10 mouse cellular contexts compared by ENCODE assay signal in the genomic region with DNA sequence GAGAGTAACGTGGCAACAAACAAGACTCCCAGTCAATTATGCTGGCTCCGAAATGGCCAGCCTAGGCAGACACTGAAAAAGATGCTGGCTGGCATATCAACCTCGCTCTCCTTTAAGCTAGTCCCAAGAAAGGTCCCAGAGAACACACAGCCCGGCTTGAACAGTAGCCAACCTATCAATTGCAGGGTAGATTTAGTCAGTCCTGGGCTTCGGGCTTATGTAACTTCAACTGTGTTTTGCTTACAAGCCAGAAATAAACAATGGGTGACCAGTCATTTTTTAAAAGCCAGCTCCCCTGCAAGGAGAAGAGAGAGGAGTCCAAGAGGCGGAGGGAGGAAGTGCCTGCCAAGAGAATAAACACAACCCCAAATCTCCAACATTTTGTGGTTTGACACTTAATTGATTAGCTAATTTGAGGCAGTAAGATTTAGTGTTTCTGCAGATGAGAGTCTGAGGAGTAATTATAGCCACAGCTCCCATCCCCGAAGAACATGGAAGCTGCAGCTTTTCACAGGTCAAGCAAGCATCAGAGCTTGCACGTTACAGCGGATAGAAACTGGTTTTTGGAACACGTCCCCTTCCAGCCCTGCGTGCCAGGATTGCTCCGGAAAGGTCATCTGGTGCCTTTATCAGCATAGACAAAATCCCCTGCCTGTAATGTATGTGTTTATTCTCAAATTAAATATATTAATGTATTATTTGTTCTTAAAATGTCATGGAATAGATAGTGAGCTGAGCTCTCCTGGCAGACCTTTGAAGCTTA.
DNase-seq lines count a peak whose midpoint lies in the region; ATAC-seq and TF ChIP-seq lines count a peak whose summit lies in the region.
"Had no signal": no experiment of that assay in that cellular context is flagged by ENCODE, and none has a peak within 500 bp of the region (broad histone marks: within the 10 kb centered on the region; RNA-seq: fewer than 3 reads in every experiment).

No protein-coding gene starts in this region.

- WGBS in lung, embryonic 14.5 days, result 29% methylated on average over 12 of the region's 12 CpGs
- 40% methylated on average over 12 of the region's 12 CpGs for WGBS in lung, adult 2 months

- no peaks in the 10 kb centered on the region for H3K9me3 ChIP-seq in lung, embryonic 14.5 days (ENCODE audit: low read depth, low read length)

- no peak for TF ChIP-seq POLR2A in lung, adult 2 months (IDR thresholded peaks at IDR 0.05; ENCODE audit: borderline replicate concordance, extremely low read depth, low read depth, low read length)

- H3K27ac ChIP-seq in lung, embryonic 14.5 days (ENCODE audit: low read depth), result 0 out of 2 replicates have a peak overlapping the region, but pooled peaks have one; percentile 12
- H3K27ac ChIP-seq: macrophage had no signal

- ATAC-seq in lung, embryonic 14.5 days (ENCODE audit: insufficient read depth), result peak; percentile 71

- H3K36me3 ChIP-seq in lung, embryonic 14.5 days (ENCODE audit: insufficient read depth), result no peaks in the 10 kb centered on the region

- peaks cover 5% of the 10 kb centered on the region; the same call in 1 of the 2 replicates for H3K27me3 ChIP-seq in lung, embryonic 14.5 days (ENCODE audit: insufficient read depth, low read length)
- H3K27me3 ChIP-seq: CH12.LX had no signal

- TF ChIP-seq CTCF in lung, embryonic 14.5 days (IDR thresholded peaks at IDR 0.05; ENCODE audit: low read depth), result peak; percentile 30
- TF ChIP-seq CTCF in lung, adult 2 months (IDR thresholded peaks at IDR 0.05; ENCODE audit: insufficient read depth, low read length), result no peak

- DNase-seq in gastrocnemius, adult 18-20 months (ENCODE audit: low spot score), result peak; percentile 6
- DNase-seq in gastrocnemius, postnatal 10 days, result no peak
- DNase-seq in lung, embryonic 14.5 days, result peak; percentile 76
- DNase-seq in lung, adult 2 months, result no peak
- peak; percentile 85 for DNase-seq in cerebellum, postnatal 25 days
- DNase-seq in lung, postnatal 4 days, result peak; percentile 13 to 31
- no peak for DNase-seq in urinary bladder, adult 18-20 months (ENCODE audit: low spot score in 2 of 2)
- no peak for DNase-seq in embryo, embryonic 9.5 days (ENCODE audit: extremely low spot score)

- H3K9ac ChIP-seq in lung, embryonic 14.5 days, result no peak overlapping the region

- 0 out of 2 replicates have a peak overlapping the region, but pooled peaks have one; percentile 10 for H3K4me2 ChIP-seq in lung, embryonic 14.5 days

- H3K4me1 ChIP-seq in lung, embryonic 14.5 days (ENCODE audit: insufficient read depth), result peaks cover 4% of the 10 kb centered on the region; the same call in 1 of the 2 replicates
- H3K4me1 ChIP-seq in lung, adult 2 months (ENCODE audit: control insufficient read depth, insufficient read depth, low read length), result no peaks in the 10 kb centered on the region

- no peak overlapping the region for H3K4me3 ChIP-seq in lung, embryonic 14.5 days (ENCODE audit: low read depth, low read length)
- H3K4me3 ChIP-seq in lung, adult 2 months (replicated peaks; ENCODE audit: extremely low read depth, low read depth, low read length), result no peak overlapping the region

Comparison
In these comparisons a context has a peak if more than half of its experiments do, and no peak if none do; other contexts are left out.
1. DNase-seq: peak in gastrocnemius, adult 18-20 months (single experiment), lung, embryonic 14.5 days (single experiment), cerebellum, postnatal 25 days (2 of 2) and lung, postnatal 4 days (2 of 2); none in gastrocnemius, postnatal 10 days (single experiment), lung, adult 2 months (single experiment), urinary bladder, adult 18-20 months (0 of 2) and embryo, embryonic 9.5 days (single experiment).